Mouse (Mus musculus) layer of hippocampus, adult 2 months (tissue): ENCODE data around the gene Adcy10. TPM values are rescaled to one million over a fixed set of nuclear protein-coding genes. Genes with fewer than 3 reads are reported as not detected.

Experiments used
- DNase-seq, 2 experiments: peaks; one replicate each; pipeline ENCODE4 v3.0.0; 2022; ENCODE audit warnings: low spot score in 2 of 2
- H3K27ac ChIP-seq: fragments of 200-600 bp; 2 replicates; pipeline ENCODE4 v1.8.1; 2022
- H3K4me3 ChIP-seq: fragments of 200-600 bp; 2 replicates; pipeline ENCODE4 v1.8.1; 2022; ENCODE audit warnings: mild to moderate bottlenecking
- CTCF ChIP-seq: fragments of 200-600 bp; conservative IDR thresholded peaks from 2 replicates; pipeline ENCODE4 v1.8.1; 2022; ENCODE audit warnings: antibody characterized with exemption, mild to moderate bottlenecking, moderate library complexity
- total RNA-seq, 2 experiments: library from RNA; stranded (reverse); gene quantifications; 2 replicates each; pipeline ENCODE4 v1.2.3; 2021

The Adcy10 gene
- total RNA-seq, 2 experiments from 2014 or later: 0.33 to 0.39 TPM

- H3K4me3 ChIP-seq: no peak overlapping the region
- no peak overlapping the region for H3K27ac ChIP-seq
- DNase-seq: no peak
- TF ChIP-seq CTCF: no peak
Observed at GRCm38 (mm10) chr1:165614793-165615192, 129.8 kb downstream of the Adcy10 start.

GRCm38 (mm10) chr1:165616652-165617051 lies 131.7 kb downstream of the Adcy10 start:
- no peak overlapping the region for H3K4me3 ChIP-seq
- no peak for DNase-seq
- H3K27ac ChIP-seq: peak overlapping the region; percentile 63
- no peak for TF ChIP-seq CTCF

DNA sequence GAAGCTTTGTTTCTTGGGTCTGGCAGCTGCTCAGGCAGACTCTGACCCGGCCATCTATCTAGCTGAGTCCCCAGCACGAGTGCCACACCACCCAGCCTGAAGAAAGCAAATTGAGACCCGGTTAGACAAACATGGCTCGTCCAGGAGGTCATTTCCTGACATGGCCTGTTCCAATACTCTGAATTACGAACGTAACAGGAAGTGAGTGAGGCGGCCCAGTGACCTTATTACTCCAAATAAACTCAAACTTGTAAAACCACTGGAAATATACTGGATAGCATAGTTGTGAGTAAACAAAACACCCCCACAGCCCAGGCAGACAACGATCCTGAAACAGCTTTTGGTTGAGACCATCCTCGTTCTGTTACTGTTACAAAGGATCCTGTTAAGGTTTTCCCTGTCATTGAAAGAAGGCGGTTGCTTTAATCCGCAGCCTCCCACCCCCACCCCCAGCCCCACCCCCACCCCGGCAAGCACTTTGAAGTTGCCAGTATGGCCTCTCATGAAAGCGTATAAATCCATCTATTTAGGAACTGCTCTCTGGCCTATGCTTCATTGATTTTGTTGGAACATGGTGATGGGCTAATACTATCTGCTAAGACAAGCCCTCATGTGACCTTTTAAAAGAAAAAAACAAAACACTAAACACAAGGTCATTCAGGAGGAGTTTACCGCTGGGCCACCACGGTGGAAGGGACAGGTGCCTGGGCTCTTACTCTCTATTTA lies 132.3 kb downstream of the Adcy10 start:
- TF ChIP-seq CTCF: no peak
- no peak for DNase-seq

DNA sequence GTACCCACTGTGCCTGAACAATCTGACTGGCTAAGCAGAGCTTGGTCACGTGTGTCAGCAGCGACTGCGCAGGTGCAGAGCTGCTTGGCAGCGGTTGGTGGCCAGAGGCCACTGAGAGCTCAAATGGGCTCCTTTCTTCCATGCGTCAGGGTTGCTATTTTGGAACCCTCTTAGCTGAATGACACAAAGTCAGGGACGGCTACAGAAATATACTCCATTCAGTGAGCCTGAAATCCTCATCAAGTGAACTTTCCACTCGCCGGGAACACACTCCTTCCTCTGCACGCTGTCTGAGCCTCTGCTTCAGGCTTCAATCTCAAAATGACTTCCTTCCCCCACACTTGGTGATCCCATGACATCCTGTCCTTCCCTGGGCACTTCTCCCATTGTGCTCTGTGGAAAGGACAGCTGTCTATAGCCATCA lies 133.2 kb downstream of the Adcy10 start:
- H3K27ac ChIP-seq: peak overlapping the region; percentile 78
- no peak overlapping the region; the same call in 1 of the 2 replicates for H3K4me3 ChIP-seq
- TF ChIP-seq CTCF: no peak
- DNase-seq: peak in 1 of 2 experiments; percentile 51

More for the DNA sequence above, 132.3 kb downstream of the Adcy10 start:
- Histone ChIP-seq H3K4me3 (no peak overlapping the region), H3K27ac (peak overlapping the region; percentile 78)

DNA sequence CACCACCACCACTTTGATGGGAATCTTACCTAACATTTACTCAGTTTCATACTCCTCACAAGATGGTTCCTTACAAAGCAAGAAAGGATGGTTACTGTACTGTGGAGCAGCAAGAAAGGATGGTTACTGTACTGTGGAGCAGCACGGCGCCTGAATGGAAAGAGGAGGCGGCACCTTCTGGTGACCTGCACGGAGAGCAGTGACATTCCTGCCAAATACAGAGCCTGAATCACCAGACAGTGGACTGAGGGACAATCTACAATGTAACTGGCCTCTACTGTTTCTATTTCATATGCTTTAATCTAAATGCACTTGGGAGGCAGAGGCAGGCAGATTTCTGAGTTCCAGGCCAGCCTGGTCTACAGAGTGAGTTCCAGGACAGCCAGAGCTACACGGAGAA lies 140.1 kb downstream of the Adcy10 start:
- TF ChIP-seq CTCF: no peak
- DNase-seq: no peak
- H3K27ac ChIP-seq: no peak overlapping the region
- no peak overlapping the region for H3K4me3 ChIP-seq

GRCm38 (mm10) chr1:165625896-165626295 lies 140.9 kb downstream of the Adcy10 start:
- no peak for TF ChIP-seq CTCF
- H3K27ac ChIP-seq: no peak overlapping the region
- no peak overlapping the region for H3K4me3 ChIP-seq
- no peak for DNase-seq

Other genes starting within 250 kb of the Adcy10 start
- gene Tiprl, start 248.2 kb upstream of the Adcy10 start, total RNA-seq: 10 to 100 TPM; 65.2 to 67.7 TPM
- gene Gpr161, start 189.4 kb upstream of the Adcy10 start, total RNA-seq: 10 to 100 TPM; 69.0 to 71.6 TPM
- 10 to 100 TPM; 91.8 to 98.5 TPM for gene Dcaf6, start 24.7 kb upstream of the Adcy10 start, total RNA-seq
- 100 to 1,000 TPM; 122 to 126 TPM for gene Mpc2, start 24.5 kb upstream of the Adcy10 start, total RNA-seq
- 10 to 100 TPM; 30.6 to 38.5 TPM for gene Mpzl1, start 149.4 kb downstream of the Adcy10 start, total RNA-seq
- gene Rcsd1, start 224.6 kb downstream of the Adcy10 start, total RNA-seq: 1 to 10 TPM; 3.7 to 4.9 TPM